Mouse (Mus musculus) embryonic facial prominence, embryonic 14.5 days (tissue): ENCODE results near the gene Sbf1. TPM values are rescaled to one million over a fixed set of nuclear protein-coding genes. Genes with fewer than 3 reads are reported as not detected.

ENCODE experiments used
- ATAC-seq: fragments of 200-750 bp; cut with Nextera tagmentation; 2 replicates; pipeline ENCODE4 v1.8.0; 2017; ENCODE audit warnings: low read depth, moderate number of reproducible peaks, moderate TSS enrichment
- DNase-seq: peaks from one replicate; pipeline ENCODE4 v3.0.0-alpha.2; 2015; ENCODE audit warnings: low spot score
- H3K27ac ChIP-seq: fragments of 300-500 bp; sonication (generic); replicated peaks from 2 replicates; pipeline ENCODE4 v1.5.1; 2014; ENCODE audit warnings: low read depth, mild to moderate bottlenecking, low read length, moderate library complexity
- H3K27me3 ChIP-seq: fragments of 300-500 bp; sonication (generic); replicated peaks from 2 replicates; pipeline ENCODE4 v1.6.1; 2014; ENCODE audit warnings: low read length; ENCODE audit not compliant: control insufficient read depth, insufficient read depth
- H3K36me3 ChIP-seq: fragments of 300-500 bp; sonication (generic); 2 replicates; pipeline ENCODE4 v1.6.1; 2014; ENCODE audit warnings: low read length, mixed read lengths; ENCODE audit not compliant: control insufficient read depth, insufficient read depth
- H3K4me1 ChIP-seq: fragments of 300-500 bp; sonication (generic); 2 replicates; pipeline ENCODE4 v1.6.1; 2014; ENCODE audit warnings: antibody characterized with exemption, low read length; ENCODE audit not compliant: control insufficient read depth, insufficient read depth
- H3K4me2 ChIP-seq: fragments of 300-500 bp; sonication (generic); 2 replicates; pipeline ENCODE4 v1.6.1; 2014; ENCODE audit warnings: low read depth, mild to moderate bottlenecking, low read length, moderate library complexity, mixed read lengths
- H3K4me3 ChIP-seq: fragments of 300-500 bp; sonication (generic); 2 replicates; pipeline ENCODE4 v1.5.1; 2014; ENCODE audit warnings: low read depth, mild to moderate bottlenecking, low read length
- H3K9ac ChIP-seq: fragments of 300-500 bp; sonication (generic); 2 replicates; pipeline ENCODE4 v1.6.1; 2014; ENCODE audit warnings: low read depth, mild to moderate bottlenecking, low read length, moderate library complexity, mixed read lengths
- H3K9me3 ChIP-seq: fragments of 300-500 bp; sonication (generic); 2 replicates; pipeline ENCODE4 v1.6.1; 2016; ENCODE audit warnings: low read length; ENCODE audit not compliant: control insufficient read depth
- WGBS: fragments of 180-500 bp; shearing (Covaris S2); extraction: QIAGEN DNeasy Blood & Tissue Kit; methylation state at CpG from one replicate; pipeline ENCODE4 v1.1.7; 2014; 5-methylcytosine and 5-hydroxymethylcytosine counted together
- polyA plus RNA-seq: library from polyadenylated mRNA; unstranded; fragments of >200 nt; fragmentation: Nextera tagmentation; extraction: Ambion mirVana; gene quantifications from 2 replicates; pipeline ENCODE4 v1.2.1, GENCODE M21; 2014

Sbf1 gene
- polyA plus RNA-seq, 1 experiment from 2014 or later = 65.6 TPM

- Histone ChIP-seq H3K9ac (no peak overlapping the region), H3K4me1 (no peaks in the 10 kb centered on the region), H3K27me3 (no peaks in the 10 kb centered on the region), H3K4me2 (no peak overlapping the region), H3K36me3 (peaks cover 87% of the 10 kb centered on the region), H3K4me3 (no peak overlapping the region), H3K27ac (no peak overlapping the region), H3K9me3 (no peaks in the 10 kb centered on the region)
- DNase-seq (peak; percentile 63), ATAC-seq (no peak; the same call in 1 of the 2 replicates)
Measured at GRCm38 (mm10) chr15:89285004-89285403, 30.1 kb downstream of the Sbf1 start.

- H3K36me3 ChIP-seq = peaks cover 87% of the 10 kb centered on the region
- H3K4me3 ChIP-seq = no peak overlapping the region
- no peak for ATAC-seq
- H3K9me3 ChIP-seq = no peaks in the 10 kb centered on the region
- DNase-seq = no peak
- no peak overlapping the region for H3K27ac ChIP-seq
- WGBS = 80% methylated on average over 2 of the region's 2 CpGs
- no peaks in the 10 kb centered on the region for H3K4me1 ChIP-seq
- no peak overlapping the region for H3K4me2 ChIP-seq
- no peak overlapping the region for H3K9ac ChIP-seq
- H3K27me3 ChIP-seq = no peaks in the 10 kb centered on the region
Measured at GRCm38 (mm10) chr15:89284094-89284493, 31.0 kb downstream of the Sbf1 start.

GRCm38 (mm10) chr15:89282546-89282945, 32.6 kb downstream of the Sbf1 start:
- peaks cover 81% of the 10 kb centered on the region for H3K36me3 ChIP-seq
- no peak overlapping the region for H3K4me2 ChIP-seq
- no peaks in the 10 kb centered on the region for H3K27me3 ChIP-seq
- ATAC-seq (no peak), DNase-seq (no peak)
- WGBS = 80% methylated on average over 6 of the region's 6 CpGs
- H3K9ac ChIP-seq = no peak overlapping the region
- no peak overlapping the region for H3K27ac ChIP-seq
- no peaks in the 10 kb centered on the region for H3K4me1 ChIP-seq
- H3K9me3 ChIP-seq = no peaks in the 10 kb centered on the region
- H3K4me3 ChIP-seq = no peak overlapping the region

- no peak for ATAC-seq
- Histone ChIP-seq H3K4me2 (no peak overlapping the region), H3K36me3 (peaks cover 90% of the 10 kb centered on the region), H3K9me3 (no peaks in the 10 kb centered on the region), H3K27me3 (no peaks in the 10 kb centered on the region), H3K27ac (no peak overlapping the region), H3K4me1 (no peaks in the 10 kb centered on the region), H3K9ac (no peak overlapping the region), H3K4me3 (no peak overlapping the region)
- DNase-seq = no peak
- 94% methylated on average over 4 of the region's 4 CpGs for WGBS
Measured at GRCm38 (mm10) chr15:89277366-89277765, 37.7 kb downstream of the Sbf1 start.

GRCm38 (mm10) chr15:89275497-89275896, 39.6 kb downstream of the Sbf1 start:
- no peak for DNase-seq
- Histone ChIP-seq H3K4me1 (no peaks in the 10 kb centered on the region), H3K4me2 (no peak overlapping the region), H3K9ac (no peak overlapping the region), H3K27ac (no peak overlapping the region), H3K4me3 (no peak overlapping the region), H3K27me3 (no peaks in the 10 kb centered on the region), H3K9me3 (no peaks in the 10 kb centered on the region), H3K36me3 (peaks cover 78% of the 10 kb centered on the region)
- WGBS = 82% methylated on average over 3 of the region's 3 CpGs
- ATAC-seq = no peak

- H3K27me3 ChIP-seq = no peaks in the 10 kb centered on the region
- no peak overlapping the region for H3K4me2 ChIP-seq
- no peaks in the 10 kb centered on the region for H3K9me3 ChIP-seq
- H3K4me3 ChIP-seq = no peak overlapping the region
- no peaks in the 10 kb centered on the region for H3K4me1 ChIP-seq
- DNase-seq (no peak), ATAC-seq (no peak)
- no peak overlapping the region for H3K27ac ChIP-seq
- H3K36me3 ChIP-seq = peaks cover 53% of the 10 kb centered on the region
- WGBS = 71% methylated on average over 5 of the region's 5 CpGs
- H3K9ac ChIP-seq = no peak overlapping the region
Measured at GRCm38 (mm10) chr15:89264485-89264884, 50.6 kb downstream of the Sbf1 start.

- H3K4me2 ChIP-seq = no peak overlapping the region
- no peak overlapping the region for H3K27ac ChIP-seq
- 95% methylated on average over 5 of the region's 5 CpGs for WGBS
- H3K4me3 ChIP-seq = no peak overlapping the region
- no peaks in the 10 kb centered on the region for H3K27me3 ChIP-seq
- no peaks in the 10 kb centered on the region for H3K9me3 ChIP-seq
- H3K9ac ChIP-seq = no peak overlapping the region
- DNase-seq (no peak), ATAC-seq (no peak)
- H3K36me3 ChIP-seq = peaks cover 52% of the 10 kb centered on the region
- H3K4me1 ChIP-seq = no peaks in the 10 kb centered on the region
Measured at GRCm38 (mm10) chr15:89258997-89259396, 56.1 kb downstream of the Sbf1 start.

- H3K4me2 ChIP-seq = no peak overlapping the region
- H3K9ac ChIP-seq = no peak overlapping the region
- ATAC-seq (no peak), DNase-seq (no peak)
- 61% methylated on average over 4 of the region's 4 CpGs for WGBS
- H3K36me3 ChIP-seq = peaks cover 53% of the 10 kb centered on the region
- no peak overlapping the region for H3K27ac ChIP-seq
- H3K27me3 ChIP-seq = no peaks in the 10 kb centered on the region
- no peaks in the 10 kb centered on the region for H3K4me1 ChIP-seq
- H3K4me3 ChIP-seq = no peak overlapping the region
- H3K9me3 ChIP-seq = no peaks in the 10 kb centered on the region
Measured at GRCm38 (mm10) chr15:89255330-89255729, 59.8 kb downstream of the Sbf1 start.

- Histone ChIP-seq H3K9ac (no peak overlapping the region), H3K27me3 (no peaks in the 10 kb centered on the region), H3K4me2 (no peak overlapping the region), H3K9me3 (no peaks in the 10 kb centered on the region), H3K27ac (no peak overlapping the region), H3K4me1 (no peaks in the 10 kb centered on the region), H3K36me3 (peaks cover 27% of the 10 kb centered on the region), H3K4me3 (no peak overlapping the region)
- DNase-seq (no peak), ATAC-seq (no peak)
- 88% methylated on average over 6 of the region's 6 CpGs for WGBS
Measured at GRCm38 (mm10) chr15:89249063-89249462, 66.0 kb downstream of the Sbf1 start.
